Mouse (Mus musculus): ENCODE data around the gene Bcl2l11. TPM values are rescaled to one million over a fixed set of nuclear protein-coding genes. Genes with fewer than 3 reads are reported as not detected.

The Bcl2l11 gene
- polyA plus RNA-seq, 1 experiment, result 22.3 TPM

- Histone ChIP-seq H3K4me1 (ENCODE audit: control insufficient read depth, insufficient read depth, low read length) (peaks cover 7% of the 10 kb centered on the region), H3K4me3 (ENCODE audit: insufficient read depth, low read length) (no peak overlapping the region), H3K27ac (ENCODE audit: insufficient read depth, low read length) (no peak overlapping the region)
- TF ChIP-seq CTCF (IDR thresholded peaks at IDR 0.05; ENCODE audit: borderline replicate concordance, insufficient read depth, low read length) (no peak), POLR2A (IDR thresholded peaks at IDR 0.05; ENCODE audit: low read depth, low read length) (no peak)
These were observed 9.1 kb downstream of the Bcl2l11 start for GRCm38 (mm10) chr2:128134948-128135347.

- H3K27ac ChIP-seq (ENCODE audit: insufficient read depth, low read length), result no peak overlapping the region
- H3K4me1 ChIP-seq (ENCODE audit: control insufficient read depth, insufficient read depth, low read length), result peaks cover 7% of the 10 kb centered on the region
- TF ChIP-seq CTCF (IDR thresholded peaks at IDR 0.05; ENCODE audit: borderline replicate concordance, insufficient read depth, low read length) (no peak), POLR2A (IDR thresholded peaks at IDR 0.05; ENCODE audit: low read depth, low read length) (no peak)
- no peak overlapping the region for H3K4me3 ChIP-seq (ENCODE audit: insufficient read depth, low read length)
These were observed 11.1 kb downstream of the Bcl2l11 start for GRCm38 (mm10) chr2:128136769-128137433.

GRCm38 (mm10) chr2:128137480-128138276, 11.8 kb downstream of the Bcl2l11 start:
- Histone ChIP-seq H3K4me1 (ENCODE audit: control insufficient read depth, insufficient read depth, low read length) (peaks cover 7% of the 10 kb centered on the region), H3K4me3 (ENCODE audit: insufficient read depth, low read length) (no peak overlapping the region), H3K27ac (ENCODE audit: insufficient read depth, low read length) (no peak overlapping the region)
- TF ChIP-seq POLR2A (IDR thresholded peaks at IDR 0.05; ENCODE audit: low read depth, low read length) (no peak), CTCF (IDR thresholded peaks at IDR 0.05; ENCODE audit: borderline replicate concordance, insufficient read depth, low read length) (no peak)

- TF ChIP-seq POLR2A (IDR thresholded peaks at IDR 0.05; ENCODE audit: low read depth, low read length), result no peak
- H3K4me3 ChIP-seq (ENCODE audit: insufficient read depth, low read length), result no peak overlapping the region
- H3K27ac ChIP-seq (ENCODE audit: insufficient read depth, low read length), result no peak overlapping the region
- peaks cover 7% of the 10 kb centered on the region for H3K4me1 ChIP-seq (ENCODE audit: control insufficient read depth, insufficient read depth, low read length)
These were observed 13.1 kb downstream of the Bcl2l11 start for GRCm38 (mm10) chr2:128138924-128139323.

- Histone ChIP-seq H3K4me1 (ENCODE audit: control insufficient read depth, insufficient read depth, low read length) (peaks cover 7% of the 10 kb centered on the region), H3K27ac (ENCODE audit: insufficient read depth, low read length) (no peak overlapping the region), H3K4me3 (ENCODE audit: insufficient read depth, low read length) (no peak overlapping the region)
- TF ChIP-seq CTCF (IDR thresholded peaks at IDR 0.05; ENCODE audit: borderline replicate concordance, insufficient read depth, low read length), result no peak
- no peak for TF ChIP-seq POLR2A (IDR thresholded peaks at IDR 0.05; ENCODE audit: low read depth, low read length)
These were observed 13.9 kb downstream of the Bcl2l11 start for GRCm38 (mm10) chr2:128139781-128140180.

GRCm38 (mm10) chr2:128140183-128140582, 14.3 kb downstream of the Bcl2l11 start:
- TF ChIP-seq POLR2A (IDR thresholded peaks at IDR 0.05; ENCODE audit: low read depth, low read length), result no peak
- no peak for TF ChIP-seq CTCF (IDR thresholded peaks at IDR 0.05; ENCODE audit: borderline replicate concordance, insufficient read depth, low read length)
- H3K4me1 ChIP-seq (ENCODE audit: control insufficient read depth, insufficient read depth, low read length), result peaks cover 7% of the 10 kb centered on the region
- H3K27ac ChIP-seq (ENCODE audit: insufficient read depth, low read length), result no peak overlapping the region
- no peak overlapping the region for H3K4me3 ChIP-seq (ENCODE audit: insufficient read depth, low read length)

- Histone ChIP-seq H3K4me3 (ENCODE audit: insufficient read depth, low read length) (no peak overlapping the region), H3K27ac (ENCODE audit: insufficient read depth, low read length) (no peak overlapping the region), H3K4me1 (ENCODE audit: control insufficient read depth, insufficient read depth, low read length) (peaks cover 2% of the 10 kb centered on the region)
- TF ChIP-seq POLR2A (IDR thresholded peaks at IDR 0.05; ENCODE audit: low read depth, low read length) (no peak), CTCF (IDR thresholded peaks at IDR 0.05; ENCODE audit: borderline replicate concordance, insufficient read depth, low read length) (no peak)
These were observed 18.2 kb downstream of the Bcl2l11 start for GRCm38 (mm10) chr2:128143992-128144391.

GRCm38 (mm10) chr2:128145433-128145832, 19.6 kb downstream of the Bcl2l11 start:
- TF ChIP-seq CTCF (IDR thresholded peaks at IDR 0.05; ENCODE audit: borderline replicate concordance, insufficient read depth, low read length) (no peak), POLR2A (IDR thresholded peaks at IDR 0.05; ENCODE audit: low read depth, low read length) (no peak)
- H3K4me1 ChIP-seq (ENCODE audit: control insufficient read depth, insufficient read depth, low read length), result peaks cover 2% of the 10 kb centered on the region
- no peak overlapping the region for H3K4me3 ChIP-seq (ENCODE audit: insufficient read depth, low read length)

DNA sequence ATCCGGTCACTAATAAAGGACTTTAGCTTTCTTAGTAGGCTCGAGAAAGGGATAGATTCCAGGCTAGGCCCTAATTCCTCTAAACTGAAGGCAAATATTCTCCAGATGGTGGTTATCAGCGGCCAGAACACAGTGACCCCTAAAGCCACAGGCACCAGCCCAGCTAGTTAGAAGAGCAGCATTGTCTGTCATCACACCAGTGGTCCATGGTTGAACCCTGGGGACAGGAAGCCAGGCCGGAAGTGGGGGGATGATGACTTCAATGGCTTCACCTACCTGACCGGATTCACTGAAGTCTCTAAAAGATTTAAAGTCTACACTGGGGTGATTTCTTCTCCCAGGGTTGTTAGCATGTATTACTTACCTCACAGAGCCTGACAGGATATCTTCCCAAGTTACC, 23.8 kb downstream of the Bcl2l11 start:
- no peak for TF ChIP-seq CTCF (IDR thresholded peaks at IDR 0.05; ENCODE audit: borderline replicate concordance, insufficient read depth, low read length)
- no peak for TF ChIP-seq POLR2A (IDR thresholded peaks at IDR 0.05; ENCODE audit: low read depth, low read length)
- H3K4me1 ChIP-seq (ENCODE audit: control insufficient read depth, insufficient read depth, low read length), result peaks cover 4% of the 10 kb centered on the region
- H3K27ac ChIP-seq (ENCODE audit: insufficient read depth, low read length), result no peak overlapping the region
- no peak overlapping the region for H3K4me3 ChIP-seq (ENCODE audit: insufficient read depth, low read length)

More at GRCm38 (mm10) chr2:128145433-128145832, 19.6 kb downstream of the Bcl2l11 start:
- no peak overlapping the region for H3K27ac ChIP-seq (ENCODE audit: insufficient read depth, low read length)

DNA sequence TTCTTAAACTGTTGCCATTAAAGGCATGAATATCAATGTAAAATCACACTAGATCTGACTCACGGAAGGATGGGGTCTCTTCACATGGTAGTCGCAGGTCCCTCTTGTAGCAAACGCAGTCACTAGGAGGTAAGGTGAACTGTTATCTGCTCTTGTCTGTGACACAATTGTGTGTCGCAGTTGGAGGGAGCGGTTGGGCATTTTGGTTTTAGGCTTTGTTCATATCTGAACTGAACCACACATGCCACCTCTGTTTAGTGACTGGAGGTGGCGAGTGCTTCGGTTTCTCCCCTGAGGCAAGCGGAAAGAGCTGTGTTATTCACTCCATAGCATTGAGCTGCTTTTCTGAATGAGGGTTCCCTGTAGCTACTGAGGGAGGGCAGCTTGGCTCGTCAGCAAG, 26.4 kb downstream of the Bcl2l11 start:
- TF ChIP-seq POLR2A (IDR thresholded peaks at IDR 0.05; ENCODE audit: low read depth, low read length) (no peak), CTCF (IDR thresholded peaks at IDR 0.05; ENCODE audit: borderline replicate concordance, insufficient read depth, low read length) (no peak)
- peaks cover 2% of the 10 kb centered on the region; the same call in 1 of the 2 replicates for H3K4me1 ChIP-seq (ENCODE audit: control insufficient read depth, insufficient read depth, low read length)
- no peak overlapping the region for H3K27ac ChIP-seq (ENCODE audit: insufficient read depth, low read length)
- no peak overlapping the region for H3K4me3 ChIP-seq (ENCODE audit: insufficient read depth, low read length)

Data from embryonic fibroblast, embryonic 13.5 days (primary cell).